Mouse (Mus musculus): ENCODE data around the gene Olfr410. TPM values are rescaled to one million over a fixed set of nuclear protein-coding genes. Genes with fewer than 3 reads are reported as not detected.

Olfr410 gene
- not detected for total RNA-seq (2021)

GRCm38 (mm10) chr11:74337931-74338330, at the start of gene Olfr410:
Gene Olfr410 (minus strand): TSS chr11:74338031.
- intact Hi-C loops (cut with DNase I), result no loop called here
- DNase-seq (ENCODE audit: extremely low spot score in 1 of 2, low spot score in 2 of 2), result no peak

DNA sequence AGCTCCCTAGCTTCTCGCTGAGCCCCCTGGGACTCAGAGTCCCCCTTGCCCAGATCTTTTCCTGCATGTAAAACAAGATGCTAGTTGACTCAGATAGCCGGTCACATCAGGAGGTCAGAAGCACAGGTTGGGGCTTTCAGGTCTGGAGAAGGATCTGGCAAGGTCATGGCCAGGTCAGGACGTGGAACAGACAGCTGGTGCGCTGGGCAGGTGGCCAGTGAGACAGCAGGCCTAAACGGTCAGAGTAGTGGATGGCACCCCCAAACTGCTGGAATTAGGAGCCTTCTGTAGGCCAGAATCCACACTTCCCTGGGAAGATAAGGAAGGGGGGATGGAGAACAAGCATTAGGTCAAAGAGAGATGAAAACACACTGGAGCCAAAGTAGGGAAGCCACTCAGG, 49.4 kb upstream of the Olfr410 start:
- no peak for DNase-seq (ENCODE audit: extremely low spot score in 1 of 2, low spot score in 2 of 2)
- intact Hi-C loops (cut with DNase I), result loop anchor here (10.0 kb wide), 1 partner anchor 238 kb away; no protein-coding TSS in a partner anchor

DNA sequence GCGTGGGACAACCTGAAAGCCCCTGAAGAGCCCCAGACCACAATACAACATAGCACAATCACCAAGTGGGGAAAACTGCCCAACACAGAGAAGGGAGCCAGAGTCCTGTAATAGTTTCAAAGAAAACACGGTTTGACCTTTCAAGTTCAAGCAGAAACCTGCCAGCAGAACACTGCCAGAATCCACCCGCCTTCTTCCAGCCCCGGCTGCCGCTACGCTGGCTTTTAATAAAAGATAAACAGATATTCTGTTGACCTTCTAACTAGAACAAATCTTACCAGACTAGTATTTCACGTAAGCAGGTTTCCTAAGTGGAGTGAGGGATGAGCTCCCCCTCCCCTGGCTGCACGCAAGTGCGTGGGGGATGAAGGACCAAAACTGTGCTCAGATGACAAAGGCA, 47.8 kb upstream of the Olfr410 start:
- DNase-seq (ENCODE audit: extremely low spot score in 1 of 2, low spot score in 2 of 2), result no peak
- intact Hi-C loops (cut with DNase I), result loop anchor here (10.0 kb wide), 1 partner anchor 239 kb away; no protein-coding TSS in a partner anchor

GRCm38 (mm10) chr11:74379166-74379873, 41.5 kb upstream of the Olfr410 start:
- DNase-seq (ENCODE audit: extremely low spot score in 1 of 2, low spot score in 2 of 2), result no peak
- intact Hi-C loops (cut with DNase I), result loop anchor here (5.0 to 10.0 kb wide), 2 partner anchors 168 to 1245 kb away; partner anchors contain the start of gene Haspin

DNA sequence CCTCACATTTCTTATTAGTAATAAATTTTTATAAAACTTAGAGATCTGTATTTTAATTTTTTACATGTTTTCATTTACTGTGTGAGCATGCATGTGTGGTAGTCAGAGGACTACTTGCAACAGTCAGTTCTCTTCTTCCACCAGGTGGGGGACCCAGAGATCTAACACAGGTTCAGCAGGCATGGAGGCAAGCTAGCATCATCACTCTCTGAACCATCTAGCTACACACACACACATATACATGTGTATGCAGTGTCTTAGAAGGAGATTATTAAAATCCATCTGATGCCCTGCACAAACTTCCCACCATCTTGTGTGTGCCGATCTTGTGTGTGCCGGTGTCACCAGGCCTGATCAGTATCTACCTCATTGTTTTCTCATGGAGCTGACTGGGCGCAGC, 39.0 kb upstream of the Olfr410 start:
- intact Hi-C loops (cut with DNase I), result loop anchor here (2.0 to 10.0 kb wide), 3 partner anchors 148 to 1242 kb away; partner anchors contain the start of gene Haspin
- DNase-seq (ENCODE audit: extremely low spot score in 1 of 2, low spot score in 2 of 2), result peak; percentile 71 to 80

DNA sequence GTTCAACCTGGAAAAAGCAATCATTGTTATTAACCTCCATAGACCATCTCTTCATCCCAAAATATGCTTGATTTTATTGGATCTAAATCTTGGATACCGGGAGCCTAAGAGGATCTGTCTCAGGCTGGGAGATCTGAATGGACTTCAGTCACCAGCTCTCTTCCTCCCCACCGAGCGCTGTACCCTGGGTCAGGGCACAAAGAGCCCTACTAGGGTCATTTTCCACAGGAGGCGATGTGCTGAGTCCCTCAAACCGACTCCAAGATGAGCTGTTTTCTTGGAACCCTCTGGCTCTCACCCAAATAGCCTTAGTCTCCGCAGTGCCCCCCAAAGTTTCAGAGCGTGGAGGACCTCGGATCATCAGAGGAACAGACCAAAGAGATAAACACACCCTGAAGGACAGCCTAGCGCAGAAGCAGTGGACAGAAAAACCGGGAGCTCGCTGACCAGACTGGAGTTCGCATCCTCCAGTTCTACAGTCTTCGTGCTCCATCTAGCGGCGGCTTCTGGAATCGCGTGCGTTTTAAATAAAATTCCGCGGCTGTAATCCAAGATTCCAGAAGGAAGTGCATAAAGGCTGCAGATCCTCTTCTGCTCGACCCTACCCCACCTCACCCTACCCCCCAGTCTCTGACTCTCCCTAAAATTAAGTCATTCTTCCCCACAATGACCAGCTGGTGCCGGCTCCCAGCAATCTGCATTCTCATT, 33.7 kb upstream of the Olfr410 start:
- intact Hi-C loops (cut with DNase I), result loop anchor here (5.0 to 10.0 kb wide), 3 partner anchors 1237 to 1364 kb away; partner anchors contain the start of gene Haspin
- DNase-seq (ENCODE audit: extremely low spot score in 1 of 2, low spot score in 2 of 2), result peak; percentile 72 to 73

- DNase-seq (ENCODE audit: extremely low spot score in 1 of 2, low spot score in 2 of 2), result no peak
- intact Hi-C loops (cut with DNase I), result no loop called here
These were observed 23.9 kb upstream of the Olfr410 start, which contains the start of gene Olfr412 for GRCm38 (mm10) chr11:74361769-74362168. Gene Olfr412 (plus strand): TSS chr11:74362069.

DNA sequence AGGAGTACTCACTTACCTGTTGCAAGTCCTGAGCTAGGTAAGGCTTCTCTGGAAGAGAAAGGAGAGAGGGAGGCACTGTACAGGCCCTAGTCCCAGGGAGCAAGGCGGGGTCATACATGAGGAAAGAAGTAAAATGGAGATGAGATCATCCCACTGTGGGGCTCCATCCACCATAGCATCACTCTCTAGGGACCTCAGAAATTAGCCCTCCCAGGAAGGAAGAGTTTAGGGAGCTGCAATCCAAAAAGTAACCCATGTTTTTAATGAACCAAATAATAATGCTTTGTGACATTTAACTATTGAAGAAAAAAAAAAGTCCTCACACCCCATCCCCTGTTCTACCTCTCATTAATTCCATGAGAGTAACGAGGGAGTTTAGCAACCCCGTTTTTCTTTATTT, 14.7 kb upstream of the Olfr410 start, which contains the start of gene Olfr411:
TSS of gene Olfr411 (minus strand) at position 101 of the 400 bp plus-strand sequence.
- no peak for DNase-seq (ENCODE audit: extremely low spot score in 1 of 2, low spot score in 2 of 2)
- intact Hi-C loops (cut with DNase I), result loop anchor here (10.0 kb wide), 1 partner anchor 1068 kb away; no protein-coding TSS in a partner anchor

DNA sequence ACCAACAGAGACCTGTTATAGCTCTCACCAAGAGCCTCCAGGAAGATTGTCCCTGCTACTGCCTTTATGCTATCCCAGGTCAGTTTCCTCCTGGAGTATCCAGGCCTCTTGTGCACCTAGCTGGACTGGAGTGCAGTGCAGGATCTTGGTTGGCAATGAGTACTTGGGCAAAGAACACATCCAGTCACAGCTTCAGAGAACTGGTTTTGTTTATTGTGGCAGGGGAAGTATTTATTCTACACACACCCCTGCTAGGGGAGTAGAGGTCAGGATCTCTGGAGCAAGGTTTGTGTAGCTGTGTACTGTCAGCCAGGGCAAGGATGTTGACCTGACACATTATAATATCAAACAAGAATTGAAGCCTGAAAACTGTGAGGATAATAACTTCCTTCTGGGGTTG, 9.1 kb downstream of the Olfr410 start:
- intact Hi-C loops (cut with DNase I), result no loop called here
- no peak for DNase-seq (ENCODE audit: extremely low spot score in 1 of 2, low spot score in 2 of 2)

DNA sequence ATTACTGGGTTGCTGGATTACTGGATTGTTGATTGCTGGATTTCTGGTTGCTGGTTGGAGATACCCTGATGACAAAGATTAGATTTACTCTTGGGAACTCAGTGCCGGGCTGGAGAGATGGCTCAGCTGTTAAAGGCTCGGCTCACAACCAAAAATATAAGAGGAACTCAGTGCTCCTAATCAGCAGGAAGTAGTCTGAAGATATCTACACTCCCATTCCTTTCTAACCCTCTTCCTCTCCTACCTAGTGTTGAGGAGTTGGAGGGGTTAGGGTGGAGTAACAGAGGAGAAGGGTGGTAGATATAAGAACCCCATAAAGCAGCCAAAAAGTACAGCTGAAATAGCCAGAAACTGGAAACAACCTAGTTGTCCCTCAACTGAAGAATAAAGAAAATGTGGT, 11.8 kb downstream of the Olfr410 start:
- DNase-seq (ENCODE audit: extremely low spot score in 1 of 2, low spot score in 2 of 2), result no peak
- intact Hi-C loops (cut with DNase I), result no loop called here

DNA sequence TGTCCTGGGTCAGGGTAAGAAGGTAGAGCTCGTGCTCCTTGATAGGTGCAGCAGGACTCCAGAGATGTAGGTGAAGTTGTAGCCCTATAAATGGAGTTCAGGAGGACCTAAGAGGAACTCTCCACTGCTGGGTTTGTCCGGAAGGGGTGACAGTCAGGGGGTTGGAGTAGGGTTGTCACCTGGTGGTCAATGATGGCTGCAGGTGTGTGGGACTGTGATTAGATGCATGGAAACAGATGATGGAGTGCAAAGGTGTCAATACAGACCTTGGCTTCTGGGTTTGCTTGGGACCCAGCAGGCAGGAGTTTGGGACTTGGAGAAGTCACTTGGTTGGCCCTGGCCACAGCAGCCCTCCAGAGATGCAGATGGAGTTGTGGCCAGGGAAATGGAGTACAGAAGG, 50.6 kb downstream of the Olfr410 start:
- no peak for DNase-seq (ENCODE audit: extremely low spot score in 1 of 2, low spot score in 2 of 2)
- intact Hi-C loops (cut with DNase I), result no loop called here

- intact Hi-C loops (cut with DNase I), result no loop called here
- DNase-seq (ENCODE audit: extremely low spot score in 1 of 2, low spot score in 2 of 2), result no peak
These were observed 54.4 kb downstream of the Olfr410 start, which contains the start of gene Olfr59 for GRCm38 (mm10) chr11:74283436-74283835. Gene Olfr59 (plus strand): TSS chr11:74283736.

Other genes starting within 250 kb of the Olfr410 start
- gene Olfr401, start 224.3 kb downstream of the Olfr410 start, total RNA-seq (2021), result not detected
- not detected for gene Olfr402, start 184.5 kb downstream of the Olfr410 start, total RNA-seq (2021)
- gene Olfr403, start 151.8 kb downstream of the Olfr410 start, total RNA-seq (2021), result not detected
- not detected for gene Olfr43, start 126.7 kb downstream of the Olfr410 start, total RNA-seq (2021)
- not detected for gene Olfr406, start 78.2 kb downstream of the Olfr410 start, total RNA-seq (2021)
- gene Olfr59, start 54.3 kb downstream of the Olfr410 start, total RNA-seq (2021), result not detected
- not detected for gene Olfr411, start 14.6 kb upstream of the Olfr410 start, total RNA-seq (2021)
- gene Olfr412, start 24.0 kb upstream of the Olfr410 start, total RNA-seq (2021), result not detected